Mouse (Mus musculus) heart, adult 2 months (tissue): ENCODE measurements around the gene Tmprss12. TPM values are rescaled to one million over a fixed set of nuclear protein-coding genes. Genes with fewer than 3 reads are reported as not detected.

Experiments used
- DNase-seq, 2 experiments: peaks; one replicate each; pipeline ENCODE4 v3.0.0; 2021
- H3K27ac ChIP-seq: fragments of 200-600 bp; 2 replicates; pipeline ENCODE4 v1.8.1; 2022
- H3K27me3 ChIP-seq: fragments of 200-500 bp; 2 replicates; pipeline ENCODE4 v1.6.1; 2012; ENCODE audit warnings: mild to moderate bottlenecking, low read length, inconsistent platforms, mixed read lengths; ENCODE audit not compliant: control insufficient read depth, insufficient read depth
- H3K36me3 ChIP-seq: fragments of 200-500 bp; 2 replicates; pipeline ENCODE4 v1.6.1; 2012; ENCODE audit warnings: low read length, inconsistent platforms; ENCODE audit not compliant: control insufficient read depth, insufficient read depth
- H3K4me1 ChIP-seq: fragments of 200-500 bp; 2 replicates; pipeline ENCODE4 v1.6.1; 2011; ENCODE audit warnings: low read length; ENCODE audit not compliant: control insufficient read depth, insufficient read depth
- H3K4me3 ChIP-seq: fragments of 200-600 bp; 2 replicates; pipeline ENCODE4 v1.8.1; 2022
- H3K79me2 ChIP-seq: fragments of 200-500 bp; replicated peaks from 2 replicates; pipeline ENCODE4 v1.6.1; 2012; ENCODE audit warnings: mild to moderate bottlenecking, inconsistent platforms, low read length, moderate library complexity, mixed read lengths; ENCODE audit not compliant: control insufficient read depth, insufficient read depth
- H3K9ac ChIP-seq: fragments of 200-500 bp; 2 replicates; pipeline ENCODE4 v1.6.1; 2012; ENCODE audit warnings: low read depth, mild to moderate bottlenecking, control low read depth, inconsistent platforms, low read length, mixed read lengths
- CTCF ChIP-seq: fragments of 200-600 bp; IDR thresholded peaks from 2 replicates; pipeline ENCODE4 v1.8.1; 2022; ENCODE audit warnings: antibody characterized with exemption, mild to moderate bottlenecking, moderate library complexity
- EP300 ChIP-seq: fragments of 200-500 bp; IDR thresholded peaks from 2 replicates; pipeline ENCODE4 v1.6.1; 2011; ENCODE audit warnings: low read depth, low read length, control low read depth; ENCODE audit not compliant: insufficient read depth
- POLR2A ChIP-seq: fragments of 200-500 bp; IDR thresholded peaks from 2 replicates; pipeline ENCODE4 v1.6.1; 2011; ENCODE audit warnings: mild to moderate bottlenecking, low read depth, low read length, control low read depth; ENCODE audit not compliant: insufficient read depth
- WGBS: fragments of 180-500 bp; shearing (Covaris S2); methylation state at CpG from one replicate; pipeline ENCODE4 v1.1.7; 2018; 5-methylcytosine and 5-hydroxymethylcytosine counted together
- intact Hi-C: fragments of 180-260 bp; cut with DNase I; formaldehyde crosslinking; loops from one replicate; pipeline ENCODE4 v1.15.1; 2025
- polyA plus RNA-seq: library from polyadenylated mRNA; depleted of rRNA; stranded (reverse); fragments of >200 nt; gene quantifications from 2 replicates; pipeline ENCODE4 v1.2.3, GENCODE M21; 2012
- total RNA-seq, 2 experiments: library from RNA; stranded (reverse); gene quantifications; 2 replicates each; pipeline ENCODE4 v1.2.3; 2021

The Tmprss12 gene
- total and polyA plus RNA-seq, 3 experiments = not detected

GRCm38 (mm10) chr15:100297856-100298255, 17.2 kb downstream of the Tmprss12 start:
- WGBS = 85% methylated on average over 5 of the region's 5 CpGs
- Histone ChIP-seq H3K36me3 (no peaks in the 10 kb centered on the region), H3K4me3 (no peak overlapping the region), H3K27me3 (no peaks in the 10 kb centered on the region), H3K27ac (no peak overlapping the region), H3K4me1 (no peaks in the 10 kb centered on the region), H3K9ac (no peak overlapping the region), H3K79me2 (no peaks in the 10 kb centered on the region)
- intact Hi-C loops = no loop called here
- no peak for DNase-seq
- TF ChIP-seq CTCF = no peak
- no peak for TF ChIP-seq EP300
- no peak for TF ChIP-seq POLR2A

GRCm38 (mm10) chr15:100300499-100300898, 19.9 kb downstream of the Tmprss12 start:
- Histone ChIP-seq H3K79me2 (no peaks in the 10 kb centered on the region), H3K27me3 (no peaks in the 10 kb centered on the region), H3K4me1 (no peaks in the 10 kb centered on the region; the same call in 1 of the 2 replicates), H3K9ac (no peak overlapping the region), H3K4me3 (no peak overlapping the region), H3K36me3 (peaks cover 2% of the 10 kb centered on the region), H3K27ac (no peak overlapping the region)
- no peak for TF ChIP-seq POLR2A
- WGBS = 79% methylated on average over 6 of the region's 6 CpGs
- intact Hi-C loops = loop anchor here (5.0 kb wide), 1 partner anchor 263 kb away; the partner anchor contains the start of gene Dip2b
- DNase-seq = no peak

GRCm38 (mm10) chr15:100301556-100301955, 20.9 kb downstream of the Tmprss12 start:
- DNase-seq = no peak
- intact Hi-C loops = loop anchor here (5.0 kb wide), 1 partner anchor 264 kb away; the partner anchor contains the start of gene Dip2b
- no peak overlapping the region for H3K4me3 ChIP-seq
- no peak overlapping the region for H3K27ac ChIP-seq
- H3K9ac ChIP-seq = no peak overlapping the region
- H3K36me3 ChIP-seq = peaks cover 3% of the 10 kb centered on the region
- no peaks in the 10 kb centered on the region for H3K79me2 ChIP-seq
- TF ChIP-seq EP300 = no peak
- TF ChIP-seq POLR2A = no peak
- TF ChIP-seq CTCF = no peak
- WGBS = 74% methylated on average over 15 of the region's 15 CpGs
- H3K27me3 ChIP-seq = no peaks in the 10 kb centered on the region
- no peaks in the 10 kb centered on the region; the same call in 1 of the 2 replicates for H3K4me1 ChIP-seq

GRCm38 (mm10) chr15:100303428-100304018, 22.9 kb downstream of the Tmprss12 start:
- peak overlapping the region; percentile 76 for H3K9ac ChIP-seq

DNA sequence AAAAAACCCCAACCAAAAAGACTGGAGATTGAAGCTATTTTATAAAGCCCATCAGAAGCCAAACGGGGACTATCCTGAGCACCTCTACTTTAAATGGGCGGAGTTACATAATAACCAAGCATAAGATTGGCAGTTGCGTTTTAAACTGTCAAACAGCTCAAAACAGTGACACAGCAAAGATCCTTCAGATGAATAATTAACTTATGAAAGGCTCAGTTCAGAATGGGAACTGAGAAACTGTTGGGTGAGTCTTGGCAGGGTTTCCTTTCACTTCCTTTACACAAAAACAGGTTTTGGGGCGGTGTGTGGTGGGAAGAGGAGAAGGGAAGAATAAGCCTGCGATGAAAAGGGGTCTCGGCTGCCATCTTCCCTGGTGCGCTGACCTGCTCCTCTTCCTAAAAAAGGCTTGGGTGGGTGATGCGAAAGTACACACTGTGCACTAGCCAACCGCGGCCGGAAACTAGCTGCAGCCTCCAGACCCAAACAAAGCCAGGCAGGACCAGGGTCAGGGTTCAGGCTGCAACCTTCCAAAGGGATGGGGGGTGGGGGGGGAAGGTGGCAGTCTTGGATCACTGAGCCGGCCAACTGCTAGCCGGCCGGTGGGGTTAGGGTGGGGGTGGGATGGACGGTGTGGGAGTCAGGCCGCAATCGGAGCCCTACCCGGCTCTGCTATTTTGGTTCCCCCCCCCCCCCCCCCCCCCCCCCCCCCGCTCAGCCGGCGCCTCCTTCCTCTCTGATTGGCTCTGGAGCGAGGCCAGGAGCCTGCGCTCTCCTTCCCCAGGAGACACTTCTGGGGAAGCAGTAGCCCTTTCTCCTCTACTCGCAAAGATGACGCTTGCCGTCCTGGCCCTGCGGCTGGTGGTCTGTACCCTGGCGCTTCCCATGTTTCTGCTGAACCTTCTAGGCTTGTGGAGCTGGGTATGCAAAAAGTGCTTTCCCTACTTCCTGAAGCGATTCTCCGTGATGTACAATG, 23.7 kb downstream of the Tmprss12 start, which contains the start of gene Mettl7a1:
TSS of gene Mettl7a1 (plus strand) at position 122 of the 973 bp plus-strand sequence.
- Histone ChIP-seq H3K36me3 (peaks cover 3% of the 10 kb centered on the region), H3K4me1 (no peaks in the 10 kb centered on the region; the same call in 1 of the 2 replicates), H3K9ac (peak within 1 kb of the TSS; percentile 76), H3K27me3 (no peaks in the 10 kb centered on the region), H3K4me3 (peak within 1 kb of the TSS; percentile 66), H3K79me2 (no peaks in the 10 kb centered on the region), H3K27ac (peak within 1 kb of the TSS; percentile 91)
- intact Hi-C loops = loop anchor here (5.0 kb wide), 1 partner anchor 267 kb away; the partner anchor contains the start of gene Dip2b
- peak; percentile 94 for TF ChIP-seq POLR2A
- TF ChIP-seq CTCF = no peak
- TF ChIP-seq EP300 = peak; percentile 37; the same call in 1 of the 2 replicates
- peak; percentile 90 for DNase-seq
- WGBS = 2% methylated on average over 22 of the region's 30 CpGs

More at GRCm38 (mm10) chr15:100303428-100304018, 22.9 kb downstream of the Tmprss12 start:
- DNase-seq = peak in 1 of 2 experiments; percentile 40
- Histone ChIP-seq H3K27ac (peak overlapping the region; percentile 91), H3K36me3 (peaks cover 3% of the 10 kb centered on the region), H3K4me3 (peak overlapping the region; percentile 66; the same call in 1 of the 2 replicates), H3K4me1 (no peaks in the 10 kb centered on the region; the same call in 1 of the 2 replicates), H3K79me2 (no peaks in the 10 kb centered on the region), H3K27me3 (no peaks in the 10 kb centered on the region)
- TF ChIP-seq POLR2A (no peak), EP300 (no peak), CTCF (no peak)
- intact Hi-C loops = loop anchor here (5.0 kb wide), 1 partner anchor 266 kb away; the partner anchor contains the start of gene Dip2b
- 49% methylated on average over 8 of the region's 8 CpGs for WGBS
